Comparison of ENCODE assay signal across 19 mouse cellular contexts in the genomic region with DNA sequence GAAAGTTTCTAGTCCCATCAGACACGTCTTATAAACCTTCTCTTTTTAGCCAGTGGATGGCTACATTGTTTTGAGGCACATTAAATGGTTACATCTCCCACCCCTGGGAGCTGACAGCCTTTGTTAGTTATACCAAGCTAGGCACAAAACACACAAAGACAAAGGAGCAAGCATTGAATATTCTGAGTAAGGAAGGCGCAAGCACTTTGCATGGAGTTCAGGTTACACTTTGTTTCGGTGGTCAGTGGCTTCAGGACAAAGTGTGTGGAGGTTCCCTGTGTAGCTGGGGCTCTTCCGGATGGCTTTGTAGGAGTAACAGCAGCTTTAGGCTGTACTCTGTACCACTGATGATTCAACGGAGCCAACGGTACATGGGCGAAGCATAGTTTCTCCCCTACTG.
"Had no signal": no experiment of that assay in that cellular context is flagged by ENCODE, and none has a peak within 500 bp of the region (broad histone marks: within the 10 kb centered on the region; RNA-seq: fewer than 3 reads in every experiment).

No protein-coding gene starts in this region.

- H3K4me3 ChIP-seq: megakaryocyte, embryonic 14.5 days; midbrain, embryonic 12.5 days; myocyte; neural tube, embryonic 13.5 days; neural tube, embryonic 15.5 days had no signal

- ATAC-seq: midbrain, embryonic 16.5 days had no signal

- H3K27ac ChIP-seq: midbrain, embryonic 12.5 days had no signal

- H3K27me3 ChIP-seq: megakaryocyte, embryonic 14.5 days; midbrain, embryonic 12.5 days; neural tube, embryonic 13.5 days; neural tube, embryonic 15.5 days had no signal

- H3K36me3 ChIP-seq: midbrain, embryonic 12.5 days; neural tube, embryonic 13.5 days; neural tube, embryonic 15.5 days had no signal

- DNase-seq: lung, adult 18-20 months; lung, embryonic 14.5 days; lung, postnatal 10 days; lung, postnatal 4 days; midbrain, embryonic 14.5 days; retina, postnatal 1 day; right cerebral cortex, adult 18-20 months; right cerebral cortex, postnatal 25 days; right cerebral cortex, postnatal 4 days; spleen, adult 18-20 months; thymus, adult 18-20 months; thymus, postnatal 14 days; thymus, postnatal 36 days had no signal

- H3K4me2 ChIP-seq: lung, embryonic 14.5 days; midbrain, embryonic 12.5 days; neural tube, embryonic 13.5 days; neural tube, embryonic 15.5 days had no signal

- H3K9ac ChIP-seq: lung, embryonic 14.5 days; midbrain, embryonic 12.5 days; neural tube, embryonic 13.5 days; neural tube, embryonic 15.5 days had no signal

- H3K9me3 ChIP-seq: megakaryocyte, embryonic 14.5 days; midbrain, embryonic 12.5 days; neural tube, embryonic 13.5 days; neural tube, embryonic 15.5 days had no signal
